33 mouse cellular contexts compared by ENCODE assay signal in genomic region chr1:104755896-104756295, GRCm38 (mm10). TPM values are rescaled to one million over a fixed set of nuclear protein-coding genes. Genes with fewer than 3 reads are reported as not detected.
DNase-seq lines count a peak whose midpoint lies in the region; ATAC-seq and TF ChIP-seq lines count a peak whose summit lies in the region.
"Had no signal": no experiment of that assay in that cellular context is flagged by ENCODE, and none has a peak within 500 bp of the region (broad histone marks: within the 10 kb centered on the region; RNA-seq: fewer than 3 reads in every experiment).

No protein-coding gene starts in this region.

- no peak overlapping the region for H3K27ac ChIP-seq in forebrain, postnatal 0 days (ENCODE audit: low read depth, low read length)
- no peak overlapping the region for H3K27ac ChIP-seq in forebrain, embryonic 16.5 days (ENCODE audit: low read length)
- no peak overlapping the region for H3K27ac ChIP-seq in hindbrain, postnatal 0 days
- H3K27ac ChIP-seq in hindbrain, embryonic 11.5 days (ENCODE audit: low read depth, low read length), result no peak overlapping the region
- no peak overlapping the region for H3K27ac ChIP-seq in midbrain, embryonic 11.5 days (ENCODE audit: low read depth, low read length)
- H3K27ac ChIP-seq in midbrain, embryonic 14.5 days (replicated peaks; ENCODE audit: low read depth, low read length), result no peak overlapping the region
- H3K27ac ChIP-seq in stomach, postnatal 0 days (replicated peaks), result no peak overlapping the region
- H3K27ac ChIP-seq: hindbrain, embryonic 15.5 days; kidney, postnatal 0 days; limb, embryonic 10.5 days; limb, embryonic 15.5 days; liver, embryonic 13.5 days; midbrain, embryonic 13.5 days had no signal

- peak; percentile 18; the same call in 1 of the 2 replicates for TF ChIP-seq CTCF in forebrain, postnatal 0 days (IDR thresholded peaks at IDR 0.05; ENCODE audit: low read depth)
- TF ChIP-seq CTCF in hindbrain, postnatal 0 days (IDR thresholded peaks at IDR 0.05; ENCODE audit: low read depth), result peak; percentile 30
- TF ChIP-seq CTCF in stomach, postnatal 0 days (IDR thresholded peaks at IDR 0.05; ENCODE audit: low read depth), result peak; percentile 9; the same call in 1 of the 2 replicates

- H3K4me1 ChIP-seq in forebrain, postnatal 0 days (ENCODE audit: insufficient read depth), result no peaks in the 10 kb centered on the region
- H3K4me1 ChIP-seq in forebrain, embryonic 16.5 days (replicated peaks; ENCODE audit: control insufficient read depth, insufficient read depth, low read length), result no peaks in the 10 kb centered on the region
- no peaks in the 10 kb centered on the region; the same call in 1 of the 2 replicates for H3K4me1 ChIP-seq in hindbrain, postnatal 0 days (ENCODE audit: insufficient read depth, low read length)
- no peaks in the 10 kb centered on the region for H3K4me1 ChIP-seq in hindbrain, embryonic 11.5 days (replicated peaks; ENCODE audit: control insufficient read depth, insufficient read depth, low read length)
- no peaks in the 10 kb centered on the region for H3K4me1 ChIP-seq in midbrain, embryonic 11.5 days (ENCODE audit: control insufficient read depth, insufficient read depth, low read length)
- H3K4me1 ChIP-seq in midbrain, embryonic 14.5 days (ENCODE audit: control insufficient read depth, insufficient read depth, low read length), result no peaks in the 10 kb centered on the region
- H3K4me1 ChIP-seq in stomach, postnatal 0 days (replicated peaks; ENCODE audit: control insufficient read depth, insufficient read depth), result no peaks in the 10 kb centered on the region
- H3K4me1 ChIP-seq: hindbrain, embryonic 15.5 days; limb, embryonic 10.5 days; limb, embryonic 15.5 days; liver, embryonic 13.5 days; megakaryocyte, embryonic 14.5 days; midbrain, embryonic 13.5 days had no signal

- no peaks in the 10 kb centered on the region for H3K27me3 ChIP-seq in forebrain, postnatal 0 days (ENCODE audit: insufficient read depth, low read length)
- H3K27me3 ChIP-seq in forebrain, embryonic 16.5 days (replicated peaks; ENCODE audit: control insufficient read depth, insufficient read depth, low read length), result no peaks in the 10 kb centered on the region
- H3K27me3 ChIP-seq in hindbrain, postnatal 0 days (ENCODE audit: insufficient read depth, low read length), result no peaks in the 10 kb centered on the region
- no peaks in the 10 kb centered on the region for H3K27me3 ChIP-seq in hindbrain, embryonic 11.5 days (ENCODE audit: control insufficient read depth, insufficient read depth, low read length)
- H3K27me3 ChIP-seq in midbrain, embryonic 11.5 days (ENCODE audit: control insufficient read depth, insufficient read depth, low read length), result no peaks in the 10 kb centered on the region
- no peaks in the 10 kb centered on the region for H3K27me3 ChIP-seq in midbrain, embryonic 14.5 days (ENCODE audit: control insufficient read depth, insufficient read depth, low read length)
- no peaks in the 10 kb centered on the region for H3K27me3 ChIP-seq in stomach, postnatal 0 days (ENCODE audit: control insufficient read depth, insufficient read depth, low read length)
- H3K27me3 ChIP-seq: hindbrain, embryonic 15.5 days; limb, embryonic 15.5 days; liver, embryonic 13.5 days; megakaryocyte, embryonic 14.5 days; midbrain, embryonic 13.5 days had no signal

- 34% methylated on average over 4 of the region's 4 CpGs for WGBS in forebrain, postnatal 0 days
- WGBS in forebrain, embryonic 16.5 days, result 36% methylated on average over 4 of the region's 4 CpGs
- 51% methylated on average over 4 of the region's 4 CpGs for WGBS in hindbrain, postnatal 0 days
- 48% methylated on average over 4 of the region's 4 CpGs for WGBS in hindbrain, embryonic 11.5 days
- 34% methylated on average over 4 of the region's 4 CpGs for WGBS in midbrain, embryonic 11.5 days
- WGBS in midbrain, embryonic 14.5 days, result 36% methylated on average over 4 of the region's 4 CpGs
- WGBS in stomach, postnatal 0 days, result 34% methylated on average over 4 of the region's 4 CpGs

- H3K9me3 ChIP-seq in forebrain, postnatal 0 days (ENCODE audit: low read length), result no peaks in the 10 kb centered on the region
- no peaks in the 10 kb centered on the region for H3K9me3 ChIP-seq in forebrain, embryonic 16.5 days (ENCODE audit: control insufficient read depth, low read length)
- no peaks in the 10 kb centered on the region for H3K9me3 ChIP-seq in hindbrain, postnatal 0 days (ENCODE audit: low read length)
- H3K9me3 ChIP-seq in hindbrain, embryonic 11.5 days (ENCODE audit: control insufficient read depth, low read length), result no peaks in the 10 kb centered on the region
- no peaks in the 10 kb centered on the region for H3K9me3 ChIP-seq in midbrain, embryonic 11.5 days (ENCODE audit: control insufficient read depth, low read length)
- H3K9me3 ChIP-seq in midbrain, embryonic 14.5 days (ENCODE audit: control insufficient read depth, low read length), result no peaks in the 10 kb centered on the region
- H3K9me3 ChIP-seq in stomach, postnatal 0 days (ENCODE audit: control insufficient read depth, low read length), result no peaks in the 10 kb centered on the region
- H3K9me3 ChIP-seq: hindbrain, embryonic 15.5 days; limb, embryonic 10.5 days; limb, embryonic 15.5 days; liver, embryonic 13.5 days; midbrain, embryonic 13.5 days had no signal

- H3K4me3 ChIP-seq in forebrain, postnatal 0 days (ENCODE audit: low read depth, low read length), result no peak overlapping the region
- H3K4me3 ChIP-seq in forebrain, embryonic 16.5 days (replicated peaks; ENCODE audit: low read length), result no peak overlapping the region
- H3K4me3 ChIP-seq in hindbrain, postnatal 0 days (ENCODE audit: low read length), result no peak overlapping the region
- H3K4me3 ChIP-seq in hindbrain, embryonic 11.5 days (ENCODE audit: low read depth, low read length), result no peak overlapping the region
- no peak overlapping the region for H3K4me3 ChIP-seq in midbrain, embryonic 11.5 days (ENCODE audit: low read depth, low read length)
- no peak overlapping the region for H3K4me3 ChIP-seq in midbrain, embryonic 14.5 days (replicated peaks; ENCODE audit: low read depth, low read length)
- no peak overlapping the region for H3K4me3 ChIP-seq in stomach, postnatal 0 days (ENCODE audit: low read depth, low read length)
- H3K4me3 ChIP-seq: erythroblast, embryonic 14.5 days; hindbrain, embryonic 15.5 days; limb, embryonic 10.5 days; limb, embryonic 15.5 days; liver, embryonic 13.5 days; megakaryocyte, embryonic 14.5 days; midbrain, embryonic 13.5 days had no signal

- no peak overlapping the region for H3K4me2 ChIP-seq in forebrain, postnatal 0 days (ENCODE audit: low read depth)
- H3K4me2 ChIP-seq in forebrain, embryonic 16.5 days (ENCODE audit: low read length), result no peak overlapping the region
- no peak overlapping the region for H3K4me2 ChIP-seq in hindbrain, postnatal 0 days (ENCODE audit: low read depth, low read length)
- H3K4me2 ChIP-seq in hindbrain, embryonic 11.5 days (replicated peaks; ENCODE audit: low read depth, low read length), result no peak overlapping the region
- no peak overlapping the region for H3K4me2 ChIP-seq in midbrain, embryonic 11.5 days
- H3K4me2 ChIP-seq in midbrain, embryonic 14.5 days (ENCODE audit: low read length), result no peak overlapping the region
- no peak overlapping the region for H3K4me2 ChIP-seq in stomach, postnatal 0 days (replicated peaks; ENCODE audit: low read depth)
- H3K4me2 ChIP-seq: hindbrain, embryonic 15.5 days; limb, embryonic 15.5 days; liver, embryonic 13.5 days; midbrain, embryonic 13.5 days had no signal

- H3K36me3 ChIP-seq in forebrain, postnatal 0 days (ENCODE audit: insufficient read depth), result no peaks in the 10 kb centered on the region
- no peaks in the 10 kb centered on the region for H3K36me3 ChIP-seq in forebrain, embryonic 16.5 days (ENCODE audit: control insufficient read depth, insufficient read depth)
- no peaks in the 10 kb centered on the region for H3K36me3 ChIP-seq in hindbrain, postnatal 0 days (ENCODE audit: insufficient read depth, low read length)
- no peaks in the 10 kb centered on the region for H3K36me3 ChIP-seq in hindbrain, embryonic 11.5 days (ENCODE audit: control insufficient read depth, insufficient read depth, low read length)
- no peaks in the 10 kb centered on the region for H3K36me3 ChIP-seq in midbrain, embryonic 11.5 days (ENCODE audit: control insufficient read depth, insufficient read depth, low read length)
- no peaks in the 10 kb centered on the region for H3K36me3 ChIP-seq in midbrain, embryonic 14.5 days (ENCODE audit: control insufficient read depth, insufficient read depth, low read length)
- H3K36me3 ChIP-seq in stomach, postnatal 0 days (ENCODE audit: control insufficient read depth, insufficient read depth, low read length), result no peaks in the 10 kb centered on the region
- H3K36me3 ChIP-seq: hindbrain, embryonic 15.5 days; limb, embryonic 10.5 days; limb, embryonic 15.5 days; liver, embryonic 13.5 days; midbrain, embryonic 13.5 days had no signal

- ATAC-seq in forebrain, postnatal 0 days, result no peak
- no peak for ATAC-seq in forebrain, embryonic 16.5 days
- ATAC-seq in hindbrain, postnatal 0 days, result peak; percentile 59; the same call in 1 of the 2 replicates
- no peak for ATAC-seq in hindbrain, embryonic 11.5 days (ENCODE audit: low FRiP score)
- ATAC-seq in midbrain, embryonic 11.5 days (ENCODE audit: low FRiP score), result 0 out of 2 replicates have a peak, but pooled peaks have one; percentile 38
- no peak for ATAC-seq in midbrain, embryonic 14.5 days (ENCODE audit: low FRiP score, low TSS enrichment)
- no peak for ATAC-seq in stomach, postnatal 0 days (ENCODE audit: low FRiP score, low TSS enrichment)
- ATAC-seq: lung, postnatal 0 days; midbrain, embryonic 13.5 days; Patski had no signal

- H3K9ac ChIP-seq in forebrain, postnatal 0 days, result no peak overlapping the region
- no peak overlapping the region for H3K9ac ChIP-seq in forebrain, embryonic 16.5 days (replicated peaks; ENCODE audit: low read depth, low read length)
- no peak overlapping the region for H3K9ac ChIP-seq in hindbrain, postnatal 0 days (replicated peaks; ENCODE audit: low read length)
- no peak overlapping the region for H3K9ac ChIP-seq in hindbrain, embryonic 11.5 days (ENCODE audit: low read depth, low read length)
- no peak overlapping the region for H3K9ac ChIP-seq in midbrain, embryonic 11.5 days (ENCODE audit: low read length)
- H3K9ac ChIP-seq in midbrain, embryonic 14.5 days (replicated peaks; ENCODE audit: low read length), result no peak overlapping the region
- no peak overlapping the region for H3K9ac ChIP-seq in stomach, postnatal 0 days (ENCODE audit: low read length)
- H3K9ac ChIP-seq: hindbrain, embryonic 15.5 days; limb, embryonic 15.5 days; liver, embryonic 13.5 days; midbrain, embryonic 13.5 days had no signal

- DNase-seq in forebrain, postnatal 0 days, result no peak
- peak; percentile 9 for DNase-seq in hindbrain, postnatal 0 days (ENCODE audit: low spot score)
- no peak for DNase-seq in hindbrain, embryonic 11.5 days (ENCODE audit: low spot score)
- DNase-seq in midbrain, embryonic 11.5 days (ENCODE audit: low spot score, missing footprints), result no peak
- DNase-seq in midbrain, embryonic 14.5 days, result no peak
- DNase-seq in stomach, postnatal 0 days (ENCODE audit: low spot score), result no peak
- DNase-seq: adrenal gland, postnatal 10 days; cerebellum, adult 11 months; cerebellum, adult 9-10 months; heart, postnatal 36 days; kidney, adult 8-10 months; liver, embryonic 13.5 days; lung, adult 18-20 months; lung, postnatal 4 days; right cerebral cortex, postnatal 4 days; thymus, adult 2 months; thymus, postnatal 4 days had no signal

- TF ChIP-seq EP300 in stomach, postnatal 0 days (optimal IDR thresholded peaks at IDR 0.05), result no peak

RNA-seq across cellular contexts. Expression of gene Cdh20, which starts 12.4 kb away (rescaled TPM):
- 6.4 and 8.9 TPM in 2 replicates for total RNA-seq in forebrain, postnatal 0 days (2014; rRNA removed)
- 1.3 and 2.0 TPM in 2 replicates for polyA plus RNA-seq in forebrain, postnatal 0 days (2015; fragmentation: Nextera tagmentation; extraction: Ambion mirVana)
- polyA plus RNA-seq in forebrain, embryonic 16.5 days (2015; fragmentation: Nextera tagmentation; extraction: Ambion mirVana), result 1.2 and 1.8 TPM in 2 replicates
- 17.0 and 18.3 TPM in 2 replicates for total RNA-seq in hindbrain, postnatal 0 days (2014; rRNA removed)
- polyA plus RNA-seq in hindbrain, postnatal 0 days (2015; fragmentation: Nextera tagmentation; extraction: Ambion mirVana), result 4.6 and 5.6 TPM in 2 replicates
- 0.47 and 0.97 TPM in 2 replicates for polyA plus RNA-seq in hindbrain, embryonic 11.5 days (2014; fragmentation: Nextera tagmentation; extraction: Ambion mirVana)
- 0.72 and 0.73 TPM in 2 replicates for polyA plus RNA-seq in midbrain, embryonic 11.5 days (2014; fragmentation: Nextera tagmentation; extraction: Ambion mirVana)
- 1.4 and 1.8 TPM in 2 replicates for polyA plus RNA-seq in midbrain, embryonic 14.5 days (2014; fragmentation: Nextera tagmentation; extraction: Ambion mirVana)
- 0.07 and 0.10 TPM in 2 replicates for polyA plus RNA-seq in stomach, postnatal 0 days (2015; fragmentation: Nextera tagmentation; extraction: Ambion mirVana)
- total RNA-seq: common myeloid progenitor, adult 5-6 weeks; gastrocnemius, adult 18-20 months; MEL; neutrophil, adult 5-6 weeks had no signal
- polyA plus RNA-seq: erythroblast, embryonic 14.5 days; gonadal fat pad, adult 2 months; liver, embryonic 13.5 days; Patski; spleen, adult 2 months had no signal

Comparison
In these comparisons a context has a peak if more than half of its experiments do, and no peak if none do; other contexts are left out.
1. ATAC-seq: peak in hindbrain, postnatal 0 days (single experiment) and midbrain, embryonic 11.5 days (single experiment); none in forebrain, postnatal 0 days (single experiment), forebrain, embryonic 16.5 days (single experiment), hindbrain, embryonic 11.5 days (single experiment), midbrain, embryonic 14.5 days (single experiment) and stomach, postnatal 0 days (single experiment).
2. Peak in every context shown above with its lines, with median percentiles within 50 percentile points of each other: CTCF ChIP-seq.